Mouse (Mus musculus): ENCODE results near the gene Samt4. TPM values are rescaled to one million over a fixed set of nuclear protein-coding genes. Genes with fewer than 3 reads are reported as not detected.
"Not testable (repeated sequence)": the region's sequence is repeated elsewhere in the genome, so short reads cannot be mapped to it uniquely, and the experiment has no call there.

The Samt4 gene
- not detected for polyA plus RNA-seq (2017; shearing (Covaris generic))

GRCm38 (mm10) chrX:154481702-154482101 lies at the start of gene Samt4:
Gene Samt4, plus strand, starts transcription at chrX:154482002.
- ATAC-seq = no peak

- ATAC-seq = not testable (repeated sequence)
Observed at GRCm38 (mm10) chrX:154443696-154444095, 38.1 kb upstream of the Samt4 start.

GRCm38 (mm10) chrX:154468386-154468785 lies 13.4 kb upstream of the Samt4 start:
- ATAC-seq = not testable (repeated sequence)

Other genes starting within 250 kb of the Samt4 start
- gene 4930524N10Rik, start 138.6 kb upstream of the Samt4 start, polyA plus RNA-seq (2017; shearing (Covaris generic)) = not detected
- gene Samt2, start 97.4 kb downstream of the Samt4 start, polyA plus RNA-seq (2017; shearing (Covaris generic)) = not detected

All from inflammation-experienced regulatory T-cells, adult 6 months (primary cell).